Mouse (Mus musculus): ENCODE results near the gene Sipa1l2.

Sipa1l2 gene

DNA sequence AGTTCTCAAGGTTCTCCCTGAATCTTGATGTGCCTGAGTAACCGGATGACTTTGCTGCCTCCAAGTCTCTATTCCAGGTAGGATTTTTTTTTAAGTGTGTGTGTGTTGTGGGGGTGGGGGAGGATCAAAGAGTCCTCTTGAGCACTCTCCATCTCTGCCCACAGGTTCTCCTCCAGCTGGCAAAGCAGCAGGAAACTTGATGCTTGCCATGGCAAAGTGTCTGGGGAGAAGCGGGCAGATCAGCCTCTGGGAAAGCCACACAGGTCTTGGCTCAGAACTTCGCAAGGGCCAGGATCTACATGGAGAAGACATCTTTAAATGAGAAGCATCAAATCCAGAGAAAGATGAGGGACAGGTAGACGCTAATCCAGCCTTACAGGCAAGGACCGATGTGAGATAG is 10.8 kb upstream of the Sipa1l2 start:
- in situ Hi-C loops (cut with MboI, MseI) = loop anchor here (10.0 kb wide), 1 partner anchor 1164 kb away; no protein-coding TSS in a partner anchor

DNA sequence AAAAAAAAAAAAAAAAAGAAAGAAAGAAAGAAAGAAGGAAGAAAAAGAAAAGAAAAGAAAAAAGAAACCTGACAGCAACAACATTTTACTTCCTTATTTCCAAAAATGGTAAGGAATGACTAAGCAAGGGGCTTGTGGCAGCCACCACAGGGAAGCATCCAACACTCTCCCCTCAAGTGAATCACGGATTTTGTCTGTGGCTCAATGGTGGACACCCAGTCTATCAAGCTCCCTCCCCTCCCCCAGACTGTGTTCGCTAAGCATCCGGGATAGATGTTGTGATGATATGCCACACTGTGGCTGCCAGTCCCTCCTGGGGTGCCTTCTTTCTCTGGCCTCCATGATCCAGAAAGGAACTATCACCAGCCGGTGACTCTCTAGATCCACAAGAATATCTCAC is 6.5 kb upstream of the Sipa1l2 start:
- in situ Hi-C loops (cut with MboI, MseI) = no loop called here

DNA sequence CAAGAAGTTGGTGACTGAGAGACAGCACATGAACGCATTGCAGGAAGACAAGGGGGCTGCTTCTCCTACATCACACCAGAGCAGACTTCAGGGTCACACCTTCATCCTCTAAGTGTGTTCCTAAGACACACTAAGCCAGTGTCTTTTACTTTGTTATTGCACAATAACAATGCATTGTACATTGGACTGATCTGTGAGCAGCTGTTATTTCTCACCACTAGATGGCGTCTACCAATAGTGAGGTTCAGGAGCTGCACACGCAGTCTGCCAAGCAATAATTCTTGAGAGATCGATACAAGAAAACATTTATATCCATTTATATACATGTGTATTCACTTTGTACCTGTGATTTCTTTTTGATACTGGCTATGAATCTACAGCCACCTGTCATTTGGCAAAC is 4.7 kb upstream of the Sipa1l2 start:
- in situ Hi-C loops (cut with MboI, MseI) = loop anchor here (5.0 kb wide), 2 partner anchors 293 to 372 kb away; no protein-coding TSS in a partner anchor

DNA sequence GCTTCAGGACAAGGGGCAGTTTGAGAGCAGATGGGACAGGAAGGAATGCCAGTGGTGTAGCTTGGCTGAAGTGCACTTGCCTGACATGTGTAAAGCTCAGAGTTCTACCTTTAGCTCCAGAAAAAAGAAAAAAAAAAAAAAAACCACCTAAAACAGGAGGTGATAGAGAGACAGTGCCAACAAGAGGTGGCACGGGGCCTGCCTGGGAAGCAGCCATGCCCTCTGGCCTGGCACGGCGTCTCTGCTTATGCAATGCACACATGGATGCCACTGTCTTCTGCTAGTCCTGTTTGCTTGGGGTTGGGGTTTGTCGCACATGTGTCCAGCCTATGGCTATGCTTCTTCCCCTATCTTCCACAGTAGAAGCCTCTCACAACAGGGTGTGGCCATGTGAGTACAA is 2.6 kb upstream of the Sipa1l2 start:
- in situ Hi-C loops (cut with MboI, MseI) = loop anchor here (5.0 kb wide), 2 partner anchors 295 to 370 kb away; no protein-coding TSS in a partner anchor

DNA sequence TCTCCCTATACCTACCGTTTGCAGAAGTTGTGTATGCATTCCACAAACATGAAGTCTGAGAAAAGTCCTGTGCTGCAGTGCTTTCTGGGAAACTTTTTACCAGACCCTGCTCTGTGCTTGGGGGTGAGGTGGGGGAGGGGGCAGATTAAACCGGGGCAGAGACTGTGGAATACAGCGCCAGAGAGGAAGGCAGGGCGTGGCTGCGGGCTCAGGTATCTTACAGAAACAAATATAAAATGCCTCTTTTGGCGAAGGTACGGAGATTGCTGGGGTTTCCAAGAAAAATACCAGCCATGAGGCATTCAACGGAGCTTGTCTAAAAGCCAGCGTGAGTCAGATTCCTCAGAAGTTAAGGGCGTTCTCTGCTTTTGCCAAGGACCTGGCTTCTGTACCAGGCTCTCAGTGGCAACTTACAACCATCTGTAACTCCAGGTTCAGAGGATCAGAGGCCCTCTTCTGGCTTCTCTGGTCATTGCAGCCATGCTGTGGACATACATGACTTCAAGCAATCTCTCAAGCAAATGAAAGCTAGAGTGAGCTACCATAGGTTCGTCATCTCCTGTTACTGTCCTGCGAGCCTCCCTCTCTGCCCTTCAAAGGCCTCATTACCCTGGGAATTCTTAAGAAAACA is 1.3 kb upstream of the Sipa1l2 start:
- in situ Hi-C loops (cut with MboI, MseI) = loop anchor here (5.0 kb wide), 2 partner anchors 296 to 369 kb away; no protein-coding TSS in a partner anchor

DNA sequence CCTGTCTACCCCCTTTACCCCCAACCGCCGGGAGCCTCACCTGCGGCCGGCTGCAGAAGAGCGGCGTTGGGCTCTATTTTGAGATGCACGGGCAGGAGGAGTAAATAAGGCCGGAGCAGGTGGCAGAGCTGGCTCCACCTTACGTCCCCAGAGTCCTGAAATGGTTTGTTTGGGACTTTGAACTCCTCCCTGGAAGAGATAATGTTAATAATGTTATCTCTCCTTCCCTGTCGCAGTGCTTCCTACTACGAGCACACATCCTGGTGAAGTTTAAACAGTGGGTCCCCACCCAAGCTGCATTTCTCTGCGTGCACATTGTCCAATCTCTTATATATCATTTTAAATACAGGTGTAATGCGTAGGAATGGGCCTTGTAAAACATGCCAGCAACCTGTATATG is 781 bp upstream of the Sipa1l2 start:
- in situ Hi-C loops (cut with MboI, MseI) = loop anchor here (5.0 kb wide), 2 partner anchors 297 to 368 kb away; no protein-coding TSS in a partner anchor

DNA sequence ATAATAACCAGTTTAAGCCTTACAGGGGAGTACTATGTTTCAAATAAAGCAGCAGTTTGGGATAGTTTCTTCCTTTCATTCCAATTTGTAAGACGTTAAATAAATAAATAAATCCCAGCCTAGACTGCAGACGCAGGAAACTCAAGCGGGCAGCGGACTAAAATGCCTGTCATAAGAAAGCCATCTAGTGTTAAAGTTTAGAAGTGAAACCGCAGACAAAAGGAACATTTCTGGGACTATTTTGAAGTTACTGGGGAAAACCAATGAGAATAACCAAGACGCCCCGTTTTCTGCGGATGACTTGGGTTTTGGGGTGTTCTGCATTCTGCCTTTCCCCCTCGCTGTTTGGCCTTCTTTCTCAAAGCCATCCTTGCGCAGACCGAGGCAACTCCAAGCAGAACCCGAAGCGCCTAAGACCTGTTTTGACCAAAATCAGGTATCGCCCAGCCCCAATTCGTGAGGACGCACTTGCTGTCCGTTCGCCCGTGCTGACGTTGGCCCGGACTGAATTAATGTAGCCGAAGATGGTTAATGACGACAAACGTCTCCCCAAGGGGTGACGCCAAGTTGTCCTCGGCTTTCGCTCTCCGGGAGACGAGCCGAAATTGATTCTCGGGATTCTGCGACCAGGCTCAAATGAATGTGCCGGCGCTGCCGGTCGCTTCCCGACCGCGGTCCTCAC is 616 bp downstream of the Sipa1l2 start:
- in situ Hi-C loops (cut with MboI, MseI) = no loop called here

DNA sequence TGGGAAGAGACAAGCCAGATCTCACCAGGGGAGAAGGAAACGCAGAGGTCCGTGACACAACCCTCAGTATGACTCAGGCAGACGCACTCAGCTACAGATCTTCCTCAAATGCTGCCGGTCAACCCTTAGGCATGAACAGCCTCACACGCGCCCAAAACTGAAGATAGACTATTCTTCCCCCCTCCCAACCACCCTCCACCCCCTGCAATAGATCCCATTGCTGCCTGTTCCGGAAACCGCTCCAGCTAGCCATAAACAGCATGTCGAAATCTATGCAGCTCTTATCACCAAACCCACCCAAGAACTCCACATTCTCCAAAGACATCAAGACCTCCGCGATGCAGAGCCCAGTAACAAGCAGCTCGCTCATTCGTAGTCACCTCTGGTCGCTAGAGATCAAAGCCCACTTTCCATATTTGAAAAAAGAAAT is 1.2 kb downstream of the Sipa1l2 start:
- in situ Hi-C loops (cut with MboI, MseI) = no loop called here

DNA sequence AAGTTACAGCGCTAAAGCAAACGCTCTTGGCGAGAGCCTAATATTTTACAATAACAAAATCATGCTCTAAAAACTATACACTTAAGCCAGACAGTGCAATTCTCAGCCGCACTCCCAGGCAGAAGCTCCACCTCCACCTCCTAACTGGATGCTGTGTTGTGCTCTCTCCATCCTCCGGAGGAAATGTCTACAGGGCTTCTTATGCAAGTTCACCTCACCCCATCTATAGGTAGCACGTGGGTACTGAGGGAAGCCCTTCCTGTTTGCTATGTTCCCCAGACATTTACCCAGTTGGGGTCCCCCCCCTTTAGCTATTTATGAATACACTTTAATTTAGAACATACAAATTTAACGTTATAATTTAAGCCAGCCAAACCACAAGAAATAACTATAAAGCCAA is 2.0 kb downstream of the Sipa1l2 start:
- in situ Hi-C loops (cut with MboI, MseI) = no loop called here

DNA sequence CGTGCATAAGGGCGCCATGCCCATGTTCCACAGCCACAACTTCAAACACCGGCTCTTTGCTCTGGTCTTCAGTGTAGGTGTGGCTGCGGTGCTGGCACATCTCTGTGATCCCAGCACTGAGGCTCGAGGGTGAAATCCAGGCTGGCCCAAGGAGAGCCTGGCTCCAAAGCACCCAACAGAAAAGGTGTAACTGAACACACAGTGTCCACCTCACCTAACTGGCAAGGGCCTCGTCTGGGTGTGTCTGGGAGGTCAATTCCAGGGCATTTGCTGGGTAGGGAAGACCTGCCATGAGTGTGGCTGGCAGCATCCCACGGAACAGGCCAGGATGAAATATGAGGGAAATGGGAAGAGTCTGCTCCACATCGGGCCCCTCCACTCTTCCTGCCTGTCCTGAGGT is 6.7 kb downstream of the Sipa1l2 start:
- in situ Hi-C loops (cut with MboI, MseI) = no loop called here

DNA sequence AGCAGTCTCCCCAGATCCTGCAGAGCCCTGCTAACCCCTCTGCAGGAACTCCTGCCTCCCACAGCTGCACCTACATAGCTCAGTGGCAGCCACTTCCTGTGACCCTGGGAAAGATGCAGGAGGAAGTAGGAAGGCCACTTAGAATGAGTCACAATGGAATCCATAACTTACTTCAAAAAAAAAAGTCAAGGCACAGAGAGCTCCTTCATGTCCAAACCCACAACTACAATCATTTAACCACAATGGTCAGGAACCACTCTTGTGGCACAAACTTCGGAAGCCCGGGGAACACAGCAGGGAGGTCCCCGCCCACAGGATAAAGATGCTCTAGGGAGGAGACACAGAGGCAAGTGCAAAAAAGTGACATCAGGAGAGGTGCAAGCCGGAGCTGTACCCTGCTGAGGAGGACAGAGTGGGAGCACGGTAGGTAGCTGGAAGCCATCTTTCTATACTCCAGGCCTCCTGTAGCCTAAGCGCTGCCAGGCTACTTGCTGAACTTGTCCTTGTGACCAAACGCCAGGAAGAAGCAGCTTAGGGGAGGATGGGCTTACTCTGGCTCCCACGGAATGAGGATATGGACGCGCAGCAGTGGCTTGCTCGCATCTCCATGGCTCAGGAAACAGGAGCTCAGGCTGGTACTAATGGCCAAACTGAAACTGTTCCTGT is 8.7 kb downstream of the Sipa1l2 start:
- in situ Hi-C loops (cut with MboI, MseI) = no loop called here

DNA sequence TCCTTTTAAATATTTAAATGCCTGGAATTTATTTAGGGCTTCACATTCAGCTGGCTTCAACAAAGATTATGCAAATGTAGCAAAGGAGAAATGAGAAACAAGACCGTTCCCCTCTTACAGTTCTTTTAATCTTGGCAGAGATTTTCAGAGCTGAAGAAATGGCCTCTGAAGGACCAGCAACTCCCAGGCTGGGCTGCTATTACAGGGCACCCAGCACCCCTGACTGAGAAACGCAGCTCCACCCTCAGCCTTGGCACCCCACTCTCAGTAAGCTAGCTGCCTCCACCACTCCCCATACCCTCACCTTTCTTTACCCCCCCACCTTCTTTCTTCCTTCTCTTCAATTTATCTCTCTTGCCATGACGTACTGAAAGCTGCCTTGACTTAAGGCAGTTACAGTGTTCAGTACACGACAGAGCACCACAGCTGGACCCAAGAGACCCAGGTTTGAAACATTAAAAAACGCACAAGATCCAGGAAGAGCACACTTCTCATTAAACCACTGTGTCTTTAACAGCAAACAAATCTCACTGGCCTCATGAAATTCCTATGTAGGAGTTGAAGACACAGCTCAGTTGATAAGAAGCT is 10.4 kb downstream of the Sipa1l2 start:
- in situ Hi-C loops (cut with MboI, MseI) = no loop called here

DNA sequence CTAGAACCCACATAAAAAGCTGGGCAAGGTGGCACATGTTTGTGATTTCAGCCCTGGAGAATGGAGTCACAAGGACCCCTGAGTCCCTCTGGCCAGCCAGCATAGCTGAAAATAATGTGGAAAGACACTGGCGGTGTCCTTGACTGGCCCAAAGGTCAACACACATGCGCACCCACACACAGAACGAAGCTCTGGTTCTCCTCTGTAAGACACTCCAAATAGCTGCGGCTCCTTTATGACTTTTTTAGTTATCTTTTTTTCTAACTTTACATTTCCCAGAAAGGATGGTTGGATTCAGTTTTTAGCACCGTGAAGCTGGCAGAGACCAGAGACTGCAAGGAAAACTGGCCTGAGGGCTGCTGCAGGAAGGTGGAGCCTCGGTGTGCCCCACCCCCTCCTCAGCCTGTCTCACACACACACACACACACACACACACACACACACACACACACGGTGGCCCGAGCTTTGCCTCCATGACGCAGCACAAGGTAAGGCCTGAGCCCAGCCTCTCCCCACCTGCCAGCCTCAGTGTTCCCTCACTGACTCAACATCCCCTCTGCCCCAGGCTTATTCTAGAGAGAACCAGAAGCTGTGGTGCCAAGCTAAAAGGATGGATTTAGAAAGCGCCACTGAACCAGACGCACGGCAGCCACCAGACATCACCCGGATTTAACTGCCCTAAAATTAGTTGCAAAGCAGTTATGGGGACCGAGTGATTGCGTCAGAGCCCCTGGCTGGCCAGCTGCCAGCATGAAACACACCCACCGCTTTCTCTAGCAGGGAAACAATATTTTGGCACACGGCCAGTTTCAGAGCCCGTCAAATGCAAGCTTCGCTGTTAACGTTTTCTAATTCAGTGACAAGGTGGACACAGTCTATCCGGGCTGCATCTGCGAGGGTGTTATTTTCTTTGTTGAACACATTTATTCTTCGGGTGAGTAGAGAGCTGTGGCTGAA is 11.2 kb downstream of the Sipa1l2 start:
- in situ Hi-C loops (cut with MboI, MseI) = no loop called here

DNA sequence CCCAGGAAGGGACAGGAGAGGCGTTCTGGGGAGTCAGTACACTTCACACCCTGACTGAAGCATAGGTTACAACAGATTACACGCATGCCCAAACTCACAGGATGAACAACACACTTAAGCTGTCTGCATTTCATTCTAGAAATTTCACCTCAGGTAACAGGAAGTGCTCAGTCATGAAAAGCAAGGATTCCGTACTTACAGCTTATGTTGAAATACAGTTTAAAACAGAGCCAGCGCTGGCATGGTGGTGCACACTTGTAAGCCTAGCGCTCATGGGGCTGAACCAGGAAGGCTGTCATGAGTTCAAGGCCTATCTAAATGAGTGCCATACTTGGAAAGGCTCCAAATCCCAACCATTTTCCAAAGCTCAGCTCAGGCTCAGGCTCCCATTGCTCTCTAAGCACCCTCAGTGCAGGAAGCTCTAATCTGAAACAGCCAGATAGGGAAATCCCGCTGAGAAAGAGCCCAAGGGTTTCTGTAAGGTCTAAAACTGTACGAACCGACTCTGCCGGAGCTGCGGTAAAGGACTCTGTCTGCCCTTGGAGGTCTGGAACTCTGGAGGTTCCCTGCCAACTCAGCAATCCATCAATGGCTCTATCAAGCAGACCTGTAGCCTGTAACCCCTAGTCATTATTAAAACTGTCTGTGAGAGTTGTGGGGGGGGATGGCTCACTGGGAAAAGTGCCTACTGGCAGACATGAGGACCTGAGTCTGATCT is 12.1 kb downstream of the Sipa1l2 start:
- in situ Hi-C loops (cut with MboI, MseI) = no loop called here

DNA sequence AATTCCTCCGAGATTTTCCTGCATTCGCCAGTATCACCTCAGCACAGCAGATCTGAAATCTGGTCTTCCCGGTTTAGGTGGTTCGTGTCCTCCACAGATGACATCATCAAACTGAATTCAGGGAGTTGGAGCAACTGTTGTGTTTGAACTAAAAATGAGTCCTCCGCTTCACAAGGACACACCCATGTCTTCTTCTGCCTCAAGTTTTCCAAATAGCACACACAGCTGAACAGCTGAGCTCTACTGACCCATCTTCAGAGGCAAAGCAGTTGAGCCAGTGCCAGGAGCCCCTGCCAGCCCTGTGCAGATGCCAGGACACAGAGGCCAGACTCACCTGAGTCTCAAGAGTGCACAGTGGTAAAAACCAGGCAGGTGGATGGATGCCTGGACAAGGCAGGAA is 12.9 kb downstream of the Sipa1l2 start:
- in situ Hi-C loops (cut with MboI, MseI) = no loop called here

DNA sequence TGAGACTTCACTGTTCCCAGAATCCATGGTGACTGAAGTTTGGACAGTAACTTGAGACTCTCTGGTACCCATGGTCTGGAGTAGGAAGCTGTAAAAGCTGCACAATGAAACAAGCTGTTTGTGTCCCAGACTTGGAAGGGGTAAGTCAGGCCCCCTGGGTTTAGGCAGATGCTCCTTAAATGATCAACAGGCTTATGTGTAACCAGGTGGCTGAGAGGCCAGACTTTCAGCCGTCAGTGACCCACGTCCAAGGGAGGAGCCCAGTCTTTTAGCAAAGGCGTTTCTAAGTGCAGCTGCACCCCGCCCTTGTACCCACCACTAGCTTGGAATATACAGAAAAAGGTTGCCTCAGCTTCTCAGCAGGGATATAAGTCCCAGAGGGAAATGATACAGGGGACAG is 19.0 kb downstream of the Sipa1l2 start:
- in situ Hi-C loops (cut with MboI, MseI) = no loop called here

DNA sequence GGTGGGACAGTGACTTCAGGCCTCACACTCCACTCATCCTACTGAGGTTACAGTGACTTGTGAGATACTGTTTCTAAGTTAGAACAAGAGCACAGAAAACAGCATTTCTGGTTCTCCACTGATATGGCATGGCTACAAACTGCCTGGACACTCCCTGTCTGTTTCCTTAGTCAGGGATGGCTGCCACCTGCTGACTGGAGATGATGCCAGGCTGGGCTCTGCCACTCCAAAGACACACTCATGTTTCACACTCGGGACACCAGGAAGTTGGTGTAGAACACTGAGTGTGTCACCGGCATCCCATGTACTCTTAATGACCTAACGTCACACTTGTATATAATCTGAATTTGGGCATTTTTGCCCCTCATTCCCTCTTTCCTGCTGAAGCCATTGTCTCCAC is 22.3 kb downstream of the Sipa1l2 start:
- in situ Hi-C loops (cut with MboI, MseI) = no loop called here

DNA sequence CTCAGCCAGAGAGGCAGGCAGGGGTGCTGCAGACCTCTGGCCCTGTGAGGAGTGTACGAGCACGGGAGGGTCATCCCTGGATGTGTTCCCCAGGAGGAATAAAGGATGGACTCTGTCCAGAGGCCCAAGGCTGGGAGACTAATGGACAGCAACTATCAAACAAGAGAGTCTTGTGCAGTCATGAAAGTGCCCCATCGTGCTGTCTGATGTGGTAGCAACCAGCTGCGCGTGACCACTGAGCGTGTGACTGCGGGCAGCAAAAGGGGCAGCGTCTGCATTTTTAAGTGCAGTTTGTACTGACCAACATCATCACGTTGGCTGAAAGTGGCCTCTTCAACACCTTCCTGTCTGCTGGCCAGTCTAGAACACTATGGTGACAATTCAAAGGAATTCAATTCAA is 23.7 kb downstream of the Sipa1l2 start:
- in situ Hi-C loops (cut with MboI, MseI) = no loop called here

DNA sequence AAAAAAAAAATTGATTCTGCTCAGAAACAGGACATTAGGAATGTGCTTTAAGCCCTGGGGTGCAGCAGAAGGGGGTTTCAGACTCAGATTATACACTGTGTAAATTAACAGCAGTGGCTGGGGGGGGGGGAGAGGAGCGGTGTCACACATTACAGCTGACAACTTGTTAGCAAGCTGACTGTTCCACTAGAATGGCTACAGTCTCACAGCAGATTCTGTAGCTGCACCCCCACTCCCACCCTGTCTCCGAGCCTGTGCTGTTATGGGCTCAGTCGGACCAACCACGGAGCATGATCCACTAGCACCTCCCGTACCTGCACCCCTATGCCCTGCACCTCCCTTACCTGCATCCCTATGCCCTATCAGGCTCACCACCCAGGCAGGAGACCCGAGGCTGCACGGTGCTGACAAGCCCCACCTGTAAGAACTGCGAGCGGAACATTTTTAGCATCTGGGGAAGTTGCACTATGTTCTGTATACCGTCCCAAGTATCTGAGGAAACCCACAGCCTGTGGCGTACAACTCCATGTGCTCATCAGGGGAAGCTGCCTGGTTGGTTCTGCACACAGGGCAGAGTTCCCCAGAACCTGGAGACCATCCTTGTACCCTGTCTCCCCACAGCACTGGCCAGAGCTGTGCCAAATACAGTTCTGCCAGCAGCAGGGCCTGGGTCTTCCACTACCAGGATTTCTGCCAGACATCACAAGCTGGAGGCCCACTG is 26.6 kb downstream of the Sipa1l2 start:
- in situ Hi-C loops (cut with MboI, MseI) = no loop called here

All from T-helper 1 cell (primary cell).